26 mouse cellular contexts compared by ENCODE assay signal in the genomic region with DNA sequence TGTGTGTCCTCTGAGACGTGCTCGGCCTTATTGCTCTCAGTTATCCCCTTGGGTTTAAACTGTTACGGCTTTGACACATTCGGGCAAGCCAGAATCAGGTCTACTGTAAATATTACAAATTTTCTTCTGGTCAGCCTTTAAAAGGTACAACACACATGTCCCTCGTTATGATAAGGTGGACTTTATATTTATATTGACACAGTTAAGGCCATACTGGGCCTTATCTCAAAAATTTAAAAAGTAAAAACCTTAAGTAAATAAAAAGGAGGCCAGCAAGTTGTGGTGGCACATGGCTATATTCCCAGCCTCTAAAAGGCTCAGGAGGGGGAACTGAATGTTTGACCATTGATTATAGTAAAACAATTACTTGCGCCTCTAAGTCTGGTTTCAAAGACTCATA.
"Had no signal": no experiment of that assay in that cellular context is flagged by ENCODE, and none has a peak within 500 bp of the region (broad histone marks: within the 10 kb centered on the region; RNA-seq: fewer than 3 reads in every experiment).

No protein-coding gene starts in this region.

- H3K27ac ChIP-seq: hindbrain, postnatal 0 days; layer of hippocampus, adult 2 months; left cerebral cortex, adult 2 months; limb, embryonic 12.5 days; limb, embryonic 15.5 days; liver, embryonic 14.5 days; macrophage; midbrain, embryonic 10.5 days; midbrain, embryonic 13.5 days; neural tube, embryonic 13.5 days had no signal

- H3K27me3 ChIP-seq: limb, embryonic 12.5 days; limb, embryonic 15.5 days; midbrain, embryonic 13.5 days; neural tube, embryonic 13.5 days had no signal

- H3K9me3 ChIP-seq: limb, embryonic 12.5 days; limb, embryonic 15.5 days; midbrain, embryonic 10.5 days; midbrain, embryonic 13.5 days; neural tube, embryonic 13.5 days had no signal

- DNase-seq: kidney, adult 18-20 months; kidney, adult 9 months; kidney, postnatal 25 days; layer of hippocampus, postnatal 36 days; left cerebral cortex, postnatal 4 days; liver, postnatal 0 days; lung, postnatal 10 days; retina, postnatal 1 day; right cerebral cortex, postnatal 25 days; spleen, adult 18-20 months; thymus, adult 18-20 months; thymus, postnatal 36 days had no signal

- H3K4me2 ChIP-seq: limb, embryonic 12.5 days; limb, embryonic 15.5 days; liver, embryonic 11.5 days; midbrain, embryonic 13.5 days; neural tube, embryonic 13.5 days had no signal

- ATAC-seq: hindbrain, postnatal 0 days; inflammation-experienced regulatory T-cells, adult 6 months; liver, postnatal 0 days; midbrain, embryonic 13.5 days; midbrain, embryonic 16.5 days had no signal

- H3K36me3 ChIP-seq: limb, embryonic 12.5 days; limb, embryonic 15.5 days; midbrain, embryonic 10.5 days; midbrain, embryonic 13.5 days; neural tube, embryonic 13.5 days had no signal

- H3K4me1 ChIP-seq: limb, embryonic 12.5 days; midbrain, embryonic 10.5 days; midbrain, embryonic 13.5 days; neural tube, embryonic 13.5 days had no signal

- H3K9ac ChIP-seq: limb, embryonic 12.5 days; limb, embryonic 15.5 days; liver, embryonic 14.5 days; liver, postnatal 0 days; midbrain, embryonic 13.5 days; neural tube, embryonic 13.5 days had no signal

- H3K4me3 ChIP-seq: layer of hippocampus, adult 2 months; left cerebral cortex, adult 2 months; limb, embryonic 12.5 days; limb, embryonic 15.5 days; midbrain, embryonic 10.5 days; midbrain, embryonic 13.5 days; myocyte; neural tube, embryonic 13.5 days had no signal
